Mouse (Mus musculus) forebrain, embryonic 15.5 days (tissue): ENCODE measurements at regions not wholly inside any gene's neighbourhood (a gene's known extent, or its start where the extent isn't known, plus 50 kb on each side); places are given as distances from the start of the nearest gene placed in this dataset.

Source experiments
- ATAC-seq: fragments of 200-750 bp; cut with Nextera tagmentation; replicated peaks from 2 replicates; pipeline ENCODE4 v1.8.0; 2017; ENCODE audit warnings: mild to moderate bottlenecking, moderate TSS enrichment, moderate library complexity
- H3K27ac ChIP-seq: fragments of 300-500 bp; sonication (generic); replicated peaks from 2 replicates; pipeline ENCODE4 v1.5.1; 2015; ENCODE audit warnings: mild to moderate bottlenecking, inconsistent platforms
- H3K27me3 ChIP-seq: fragments of 300-500 bp; sonication (generic); 2 replicates; pipeline ENCODE4 v1.6.1; 2015; ENCODE audit warnings: inconsistent platforms
- H3K36me3 ChIP-seq: fragments of 300-500 bp; sonication (generic); 2 replicates; pipeline ENCODE4 v1.6.1; 2015; ENCODE audit warnings: mild to moderate bottlenecking, inconsistent platforms
- H3K4me1 ChIP-seq: fragments of 300-500 bp; sonication (generic); 2 replicates; pipeline ENCODE4 v1.6.1; 2015; ENCODE audit warnings: inconsistent platforms
- H3K4me2 ChIP-seq: fragments of 300-500 bp; sonication (generic); replicated peaks from 2 replicates; pipeline ENCODE4 v1.6.1; 2015; ENCODE audit warnings: mild to moderate bottlenecking, inconsistent platforms
- H3K4me3 ChIP-seq: fragments of 300-500 bp; sonication (generic); 2 replicates; pipeline ENCODE4 v1.5.1; 2015; ENCODE audit warnings: mild to moderate bottlenecking, inconsistent platforms
- H3K9ac ChIP-seq: fragments of 300-500 bp; sonication (generic); replicated peaks from 2 replicates; pipeline ENCODE4 v1.6.1; 2015; ENCODE audit warnings: mild to moderate bottlenecking, inconsistent platforms
- H3K9me3 ChIP-seq: fragments of 300-500 bp; sonication (generic); 2 replicates; pipeline ENCODE4 v1.6.1; 2016; ENCODE audit warnings: inconsistent platforms
- WGBS: fragments of 180-500 bp; shearing (Covaris S2); methylation state at CpG from one replicate; pipeline ENCODE4 v1.1.7; 2015; ENCODE audit warnings: mixed read lengths; 5-methylcytosine and 5-hydroxymethylcytosine counted together

DNA sequence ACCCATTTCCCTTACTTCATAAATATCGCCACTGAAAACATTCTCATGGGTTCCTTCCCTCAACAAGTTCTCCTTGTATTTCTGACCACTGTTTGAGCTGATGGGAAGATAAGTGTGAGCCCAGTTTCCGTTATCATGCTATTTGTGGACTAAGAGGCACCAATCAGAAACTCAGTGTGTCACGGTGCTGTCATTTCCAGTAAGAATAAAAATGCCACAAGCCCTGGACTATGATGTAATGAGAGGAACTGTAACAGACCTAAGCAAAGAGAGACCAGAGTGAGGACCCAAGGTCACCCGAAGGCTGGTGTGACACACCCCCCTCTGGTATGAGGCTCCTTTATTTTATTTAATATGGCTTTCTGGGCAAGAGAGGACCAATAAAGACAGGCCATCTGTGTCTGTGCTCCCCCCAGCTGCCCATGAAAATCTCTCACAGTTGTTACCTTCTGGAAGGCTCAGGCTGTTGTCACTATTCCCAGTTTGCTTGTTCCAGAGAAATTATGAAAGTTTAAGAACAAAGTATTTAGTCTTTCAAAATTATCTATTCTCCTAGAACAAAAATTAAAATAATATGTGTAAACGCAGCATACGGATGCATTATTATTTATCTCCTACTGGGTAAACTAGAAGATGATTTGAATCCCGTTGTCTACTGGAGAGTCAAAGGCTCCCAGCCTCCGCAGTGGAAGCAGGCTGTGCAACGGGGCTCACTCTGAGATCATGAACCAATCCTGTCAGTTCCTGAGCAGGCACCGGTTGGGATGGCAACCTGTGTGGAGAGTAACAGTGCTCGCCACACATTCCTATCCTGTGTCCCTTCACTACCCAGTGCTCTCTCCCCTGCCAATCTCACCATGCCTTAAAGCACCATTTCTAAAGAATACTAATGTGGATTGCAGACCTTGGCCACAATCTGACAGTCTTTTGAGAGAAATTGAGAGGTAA, 99.9 kb upstream of the Tmc1 start:
- H3K9me3 ChIP-seq: no peaks in the 10 kb centered on the region
- H3K4me1 ChIP-seq: no peaks in the 10 kb centered on the region
- no peak overlapping the region for H3K4me2 ChIP-seq
- no peak overlapping the region for H3K9ac ChIP-seq
- no peaks in the 10 kb centered on the region for H3K27me3 ChIP-seq
- WGBS: 78% methylated on average over 11 of the region's 11 CpGs
- no peak overlapping the region for H3K4me3 ChIP-seq
- H3K36me3 ChIP-seq: no peaks in the 10 kb centered on the region
- peak; percentile 92 for ATAC-seq
- no peak overlapping the region for H3K27ac ChIP-seq

DNA sequence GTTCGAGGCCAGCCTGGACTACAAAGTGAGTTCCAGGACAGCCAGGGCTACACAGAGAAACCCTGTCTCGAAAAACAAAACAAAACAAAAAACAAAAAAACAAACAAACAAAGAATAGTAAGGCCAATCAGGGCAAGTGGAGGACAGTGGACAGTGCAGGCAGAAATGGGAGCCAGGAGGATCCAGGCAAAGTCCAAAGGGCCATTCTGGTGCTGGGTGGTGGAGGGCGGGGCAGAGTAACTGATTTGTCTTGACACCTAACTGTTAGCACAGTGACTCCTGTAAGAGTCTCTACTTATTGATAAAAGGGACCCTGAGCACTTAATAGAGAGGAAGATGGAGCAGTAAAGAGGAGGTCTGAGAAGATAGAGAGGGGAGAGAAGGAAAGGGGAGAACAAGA, 98.8 kb upstream of the Tmc1 start:
- Histone ChIP-seq H3K27me3 (no peaks in the 10 kb centered on the region), H3K9ac (no peak overlapping the region), H3K4me2 (no peak overlapping the region), H3K27ac (no peak overlapping the region), H3K36me3 (no peaks in the 10 kb centered on the region), H3K4me1 (no peaks in the 10 kb centered on the region), H3K9me3 (no peaks in the 10 kb centered on the region), H3K4me3 (no peak overlapping the region)
- no peak for ATAC-seq
- 92% methylated on average over 3 of the region's 3 CpGs for WGBS

DNA sequence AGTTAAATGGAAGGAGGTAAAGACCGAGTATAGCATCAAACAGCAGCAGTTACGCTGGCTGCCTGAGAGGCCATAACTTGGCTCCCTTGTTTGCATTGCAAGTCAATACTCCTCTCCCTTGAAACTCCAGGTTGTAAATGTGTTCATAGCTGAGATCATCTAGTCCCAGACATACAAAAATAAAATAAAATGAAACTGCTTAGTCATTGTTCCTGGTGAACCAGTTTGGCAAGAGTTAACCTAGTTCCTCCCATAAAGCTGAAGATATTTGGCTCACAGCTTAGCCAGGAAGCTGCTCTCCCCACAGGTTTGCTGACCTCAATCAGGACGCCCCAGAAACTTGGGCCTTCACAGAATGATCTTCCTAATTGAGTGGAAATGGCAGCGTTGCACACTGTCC, 97.9 kb upstream of the Tmc1 start:
- Histone ChIP-seq H3K27ac (no peak overlapping the region), H3K27me3 (no peaks in the 10 kb centered on the region), H3K4me1 (no peaks in the 10 kb centered on the region), H3K36me3 (no peaks in the 10 kb centered on the region), H3K4me2 (no peak overlapping the region), H3K9ac (no peak overlapping the region), H3K9me3 (no peaks in the 10 kb centered on the region), H3K4me3 (no peak overlapping the region)
- WGBS: 86% methylated on average over 4 of the region's 4 CpGs
- no peak for ATAC-seq

DNA sequence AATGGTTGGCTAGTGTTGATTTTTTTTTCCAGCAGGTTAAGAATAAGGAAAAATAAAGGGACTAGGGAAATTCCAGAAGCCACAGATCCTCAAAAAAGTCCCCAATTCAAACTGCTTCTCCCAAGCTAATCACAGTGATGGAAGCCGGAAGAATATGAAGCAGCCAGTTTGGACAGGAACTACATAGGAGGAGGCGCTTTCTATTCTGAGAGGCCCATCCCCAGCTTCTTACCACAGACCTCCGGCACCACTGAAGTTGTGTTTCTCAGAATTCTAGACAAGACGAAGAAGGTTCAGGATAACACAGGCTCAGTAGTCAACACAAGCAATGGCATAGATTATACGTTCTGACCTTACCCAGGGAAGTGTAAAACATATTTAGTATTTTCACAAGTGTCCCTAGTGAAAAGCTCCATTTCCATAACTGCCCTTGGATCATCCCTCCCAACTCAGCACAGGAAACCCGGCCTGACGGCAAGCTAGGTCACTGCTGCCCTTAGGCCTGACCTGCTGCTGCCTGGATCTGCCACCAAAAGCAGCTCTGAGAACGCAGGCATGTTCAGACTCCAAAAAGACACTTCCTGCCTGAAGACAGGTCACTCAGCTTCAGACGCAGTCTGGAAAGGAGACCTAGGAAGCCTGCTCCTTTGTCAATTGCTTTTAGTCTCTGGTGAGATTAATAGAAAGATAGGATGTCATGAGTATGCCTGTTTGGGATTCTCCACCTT, 97.2 kb upstream of the Tmc1 start:
- no peak for ATAC-seq
- Histone ChIP-seq H3K9ac (no peak overlapping the region), H3K36me3 (no peaks in the 10 kb centered on the region), H3K27me3 (no peaks in the 10 kb centered on the region), H3K27ac (no peak overlapping the region), H3K4me3 (no peak overlapping the region), H3K4me1 (no peaks in the 10 kb centered on the region), H3K9me3 (no peaks in the 10 kb centered on the region), H3K4me2 (no peak overlapping the region)
- 89% methylated on average over 9 of the region's 9 CpGs for WGBS

DNA sequence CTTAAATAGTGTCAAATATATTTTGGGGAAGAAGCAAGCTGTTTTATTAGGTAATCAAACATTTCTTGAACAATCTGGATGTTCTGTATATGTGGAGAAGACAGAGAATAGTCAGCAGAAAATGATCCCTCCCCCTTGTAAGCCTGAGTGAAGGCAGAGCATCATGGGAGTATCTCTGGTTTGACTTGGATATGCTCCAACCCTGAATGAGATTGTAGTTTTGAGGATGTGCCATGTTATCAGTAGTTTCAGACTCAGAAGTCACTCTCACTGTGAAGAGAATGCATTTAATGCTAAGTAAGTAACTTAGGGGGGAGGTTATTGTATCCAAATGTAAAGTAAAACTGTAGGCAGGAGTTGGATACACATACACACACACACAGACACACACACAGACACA, 95.3 kb upstream of the Tmc1 start:
- Histone ChIP-seq H3K4me3 (no peak overlapping the region), H3K9ac (no peak overlapping the region), H3K4me2 (no peak overlapping the region), H3K27ac (no peak overlapping the region), H3K9me3 (no peaks in the 10 kb centered on the region), H3K36me3 (no peaks in the 10 kb centered on the region), H3K4me1 (no peaks in the 10 kb centered on the region), H3K27me3 (no peaks in the 10 kb centered on the region)
- ATAC-seq: no peak

- Histone ChIP-seq H3K4me3 (no peak overlapping the region), H3K4me2 (no peak overlapping the region), H3K4me1 (no peaks in the 10 kb centered on the region), H3K9ac (no peak overlapping the region), H3K27ac (no peak overlapping the region), H3K27me3 (no peaks in the 10 kb centered on the region), H3K36me3 (no peaks in the 10 kb centered on the region), H3K9me3 (no peaks in the 10 kb centered on the region)
- ATAC-seq: no peak
- 88% methylated on average over 12 of the region's 12 CpGs for WGBS
These were observed 91.6 kb upstream of the Tmc1 start for GRCm38 (mm10) chr19:21045565-21045964.

- WGBS: 97% methylated on average over 4 of the region's 4 CpGs
- no peaks in the 10 kb centered on the region for H3K36me3 ChIP-seq
- H3K4me1 ChIP-seq: no peaks in the 10 kb centered on the region
- no peak overlapping the region for H3K4me3 ChIP-seq
- H3K27ac ChIP-seq: no peak overlapping the region
- no peaks in the 10 kb centered on the region for H3K27me3 ChIP-seq
- ATAC-seq: no peak
- H3K4me2 ChIP-seq: no peak overlapping the region
- H3K9me3 ChIP-seq: no peaks in the 10 kb centered on the region
- no peak overlapping the region for H3K9ac ChIP-seq
These were observed 90.0 kb upstream of the Tmc1 start for GRCm38 (mm10) chr19:21043958-21044357.

GRCm38 (mm10) chr19:21042536-21042935, 88.5 kb upstream of the Tmc1 start:
- Histone ChIP-seq H3K4me1 (no peaks in the 10 kb centered on the region), H3K27ac (no peak overlapping the region), H3K4me3 (no peak overlapping the region), H3K9ac (no peak overlapping the region), H3K27me3 (no peaks in the 10 kb centered on the region), H3K4me2 (no peak overlapping the region), H3K9me3 (no peaks in the 10 kb centered on the region), H3K36me3 (no peaks in the 10 kb centered on the region)
- no peak for ATAC-seq
- 81% methylated on average over 3 of the region's 3 CpGs for WGBS

DNA sequence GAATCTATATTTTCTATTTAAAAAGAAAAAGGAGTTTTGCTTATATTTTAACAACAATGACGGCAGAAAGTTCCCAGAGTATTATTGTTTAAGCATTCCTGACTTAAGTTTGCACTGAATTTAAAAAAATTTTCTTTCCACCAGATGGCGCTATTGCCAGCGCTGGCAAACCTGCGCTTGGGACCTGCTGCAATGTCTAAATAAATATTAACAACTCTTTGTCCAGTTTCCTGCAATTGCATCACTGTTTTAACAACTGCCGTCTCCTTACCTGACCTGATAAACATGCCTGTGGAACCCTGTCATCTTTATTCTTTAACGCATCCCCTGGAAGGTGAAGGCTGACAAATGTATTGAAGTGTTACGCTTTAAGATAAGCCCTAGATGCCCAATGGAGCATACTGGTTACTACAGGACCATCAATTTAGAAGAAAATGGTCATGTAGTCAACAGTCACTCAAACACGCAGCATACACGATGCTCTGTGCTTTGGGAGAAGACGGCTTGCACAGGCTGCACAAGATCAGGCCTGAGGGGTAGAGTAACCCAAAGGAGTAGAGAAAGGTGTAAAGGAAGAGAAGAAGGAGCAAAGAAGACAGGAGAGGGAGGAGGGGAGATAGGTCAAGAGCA, 83.6 kb upstream of the Tmc1 start:
- Histone ChIP-seq H3K36me3 (no peaks in the 10 kb centered on the region), H3K9me3 (no peaks in the 10 kb centered on the region), H3K4me2 (no peak overlapping the region), H3K9ac (no peak overlapping the region), H3K4me3 (no peak overlapping the region), H3K27ac (no peak overlapping the region), H3K4me1 (no peaks in the 10 kb centered on the region), H3K27me3 (no peaks in the 10 kb centered on the region)
- 50% methylated on average over 10 of the region's 10 CpGs for WGBS
- ATAC-seq: peak; percentile 66

GRCm38 (mm10) chr19:21036507-21037425, 82.8 kb upstream of the Tmc1 start:
- no peak overlapping the region for H3K27ac ChIP-seq
- H3K27me3 ChIP-seq: no peaks in the 10 kb centered on the region
- ATAC-seq: peak; percentile 69
- no peak overlapping the region for H3K9ac ChIP-seq
- no peaks in the 10 kb centered on the region for H3K9me3 ChIP-seq
- WGBS: 72% methylated on average over 14 of the region's 14 CpGs
- no peaks in the 10 kb centered on the region for H3K4me1 ChIP-seq
- H3K4me2 ChIP-seq: no peak overlapping the region
- no peaks in the 10 kb centered on the region for H3K36me3 ChIP-seq
- H3K4me3 ChIP-seq: no peak overlapping the region

DNA sequence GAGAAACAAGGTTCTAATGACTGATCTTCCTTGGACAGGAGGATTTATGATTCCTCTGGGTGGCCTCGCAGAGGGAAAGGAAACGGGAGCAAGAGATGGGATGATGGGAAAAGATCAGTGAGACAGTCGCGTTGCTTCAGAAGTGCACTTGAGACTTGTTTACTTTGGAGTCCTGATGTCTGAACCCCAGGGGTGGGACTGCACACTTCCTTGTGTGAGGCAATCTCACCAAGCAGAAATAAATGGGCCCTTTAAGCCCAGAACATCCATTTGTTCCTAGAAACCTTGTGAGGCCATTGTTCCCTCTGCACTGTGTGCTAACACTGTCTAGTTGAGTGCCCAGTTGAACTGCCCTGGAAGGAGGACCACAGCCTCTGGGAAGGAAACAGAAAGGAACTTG, 81.5 kb upstream of the Tmc1 start:
- Histone ChIP-seq H3K9me3 (no peaks in the 10 kb centered on the region), H3K27me3 (no peaks in the 10 kb centered on the region), H3K36me3 (no peaks in the 10 kb centered on the region), H3K9ac (no peak overlapping the region), H3K4me3 (no peak overlapping the region), H3K27ac (no peak overlapping the region), H3K4me2 (no peak overlapping the region), H3K4me1 (no peaks in the 10 kb centered on the region)
- no peak for ATAC-seq
- 91% methylated on average over 4 of the region's 4 CpGs for WGBS
